Mouse (Mus musculus) mesoderm, embryonic 11.5 days (tissue): ENCODE measurements around the gene Mcts2.
"Not testable (repeated sequence)": the region's sequence is repeated elsewhere in the genome, so short reads cannot be mapped to it uniquely, and the experiment has no call there.

ENCODE experiments used
- DNase-seq: peaks from one replicate; pipeline ENCODE4 v3.0.0-alpha.2; 2012; ENCODE audit warnings: low read depth, low spot score

The Mcts2 gene

DNA sequence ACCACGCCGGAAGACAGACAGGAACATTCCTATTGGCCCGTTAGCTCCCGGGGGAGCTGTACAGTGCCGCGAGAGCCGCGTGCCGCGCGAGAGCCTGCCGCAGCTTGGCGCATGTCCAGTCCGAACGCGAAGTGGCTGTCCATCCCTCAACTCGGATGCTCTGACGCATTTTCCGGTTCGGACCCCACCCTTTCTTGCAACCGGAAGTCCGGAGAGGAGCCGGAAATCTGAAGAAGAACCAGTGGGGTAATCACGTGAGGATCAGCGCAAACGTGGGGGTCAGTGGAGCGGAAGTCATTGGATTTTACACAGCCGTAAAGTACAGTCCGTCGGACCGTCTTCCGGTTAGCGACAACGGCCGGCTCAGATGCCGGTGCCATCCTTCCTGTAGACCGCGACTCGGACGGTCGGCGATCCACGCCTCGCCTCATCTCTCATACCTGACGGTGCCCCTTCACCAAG, at the start of gene Mcts2:
Gene Mcts2, plus strand, starts transcription at position 230 of the 462 bp plus-strand sequence.
- DNase-seq, result peak; percentile 96

DNA sequence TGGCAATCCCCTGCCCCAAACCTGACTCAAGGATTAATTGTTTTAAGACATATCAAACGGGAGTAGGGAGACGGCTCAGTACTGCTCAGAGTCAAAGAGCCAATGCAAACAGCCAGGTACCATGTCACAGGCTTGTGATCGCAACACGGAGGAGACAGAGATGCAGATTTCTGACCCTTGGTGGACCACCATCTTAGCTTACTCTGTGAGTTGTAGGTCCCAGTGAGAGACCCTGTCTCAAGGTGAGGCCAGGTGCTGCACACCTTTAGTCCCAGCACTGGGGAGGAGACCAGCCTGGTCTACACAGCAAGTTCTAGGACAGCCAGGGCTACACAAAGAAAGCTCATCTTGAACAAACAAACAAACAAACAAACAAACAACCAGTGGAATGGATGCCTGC, 49.5 kb upstream of the Mcts2 start:
- DNase-seq, result no peak

DNA sequence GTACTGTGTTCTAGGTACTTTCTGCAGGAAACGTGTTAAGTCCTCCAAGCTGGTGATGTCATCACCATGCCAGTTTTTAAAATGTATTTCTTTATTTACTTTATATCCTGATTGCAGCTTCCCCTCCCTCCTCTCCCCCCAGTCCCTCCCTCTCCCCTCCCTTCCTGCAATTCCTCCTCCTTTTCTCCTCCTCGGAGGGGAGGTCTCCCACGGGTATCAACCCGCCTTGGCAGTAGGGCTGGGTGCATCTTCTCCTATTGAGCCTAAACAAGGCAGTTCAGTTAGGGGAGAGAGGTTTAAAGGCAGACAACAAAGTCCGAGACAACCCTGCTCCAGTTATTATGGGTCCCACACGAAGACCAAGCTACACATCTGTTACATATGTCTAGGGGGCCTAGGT, 48.0 kb upstream of the Mcts2 start:
- no peak for DNase-seq

DNA sequence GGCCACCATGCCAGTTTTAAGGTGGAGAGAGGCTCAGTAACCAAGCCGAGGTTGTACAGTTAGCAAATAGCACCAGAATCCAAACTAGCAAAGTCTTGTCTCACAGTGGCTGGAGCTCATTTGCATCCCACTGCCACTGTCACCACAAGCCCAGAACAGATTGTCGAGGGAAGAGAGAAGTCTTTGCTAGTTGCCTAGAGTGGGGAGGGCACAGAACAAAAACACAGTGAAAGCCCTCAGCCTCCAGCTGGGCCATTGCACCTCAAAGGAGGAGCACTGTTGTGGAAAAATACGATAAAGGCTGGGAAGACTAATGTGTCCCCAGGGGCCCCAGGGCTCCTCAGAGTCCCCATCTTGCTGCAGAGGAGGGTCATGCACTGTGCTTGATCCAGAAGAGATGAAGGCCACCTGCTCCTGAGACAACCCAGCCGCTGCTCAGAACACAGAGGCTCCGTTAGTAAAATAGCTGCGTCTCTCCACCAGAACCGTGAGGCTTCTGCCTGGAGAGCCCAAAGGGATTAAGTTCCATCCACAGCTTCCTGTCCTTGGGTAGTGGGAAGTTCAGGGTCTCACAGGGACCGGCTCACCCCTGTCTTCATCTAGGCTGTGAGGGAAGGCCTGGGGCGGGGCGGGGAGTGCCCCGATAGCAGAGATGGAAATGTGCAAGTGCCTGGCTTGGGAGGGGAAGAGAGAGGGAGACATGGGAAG, 47.3 kb upstream of the Mcts2 start:
- DNase-seq, result no peak

DNA sequence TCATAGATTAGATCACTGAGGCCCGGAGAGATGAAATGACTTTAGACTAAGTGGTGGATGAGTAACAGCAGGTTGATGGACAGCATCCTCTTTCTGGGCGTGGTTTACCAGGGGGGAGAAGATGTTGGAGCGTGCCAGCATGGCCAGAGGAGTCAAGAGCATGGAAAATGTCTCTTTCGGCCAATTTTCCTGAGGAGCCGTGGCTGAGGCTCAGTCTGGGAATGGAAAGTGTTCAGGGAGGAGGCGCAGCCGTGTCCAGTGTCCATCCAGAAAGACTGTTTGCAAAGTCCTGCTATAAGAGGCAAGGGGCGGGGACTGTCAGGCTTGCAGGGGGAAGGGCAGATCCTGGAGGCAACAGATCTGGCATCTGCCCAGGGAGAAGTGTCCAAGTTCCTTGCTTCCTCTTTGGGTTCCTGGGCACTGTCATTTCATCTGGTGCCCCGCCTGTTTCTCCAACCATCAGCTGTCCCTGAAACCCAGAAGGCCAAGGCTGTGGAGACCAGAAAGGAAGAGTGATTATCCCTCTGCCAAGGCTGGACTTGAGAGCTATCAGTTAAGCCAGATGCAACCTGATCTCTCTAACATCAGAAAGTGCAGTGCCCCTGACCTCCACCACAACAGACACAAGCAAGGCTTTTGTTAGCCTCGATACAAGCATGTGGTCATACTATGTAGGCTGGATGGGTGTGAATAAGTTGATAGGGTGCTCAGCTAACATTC, 33.8 kb upstream of the Mcts2 start:
- no peak for DNase-seq

DNA sequence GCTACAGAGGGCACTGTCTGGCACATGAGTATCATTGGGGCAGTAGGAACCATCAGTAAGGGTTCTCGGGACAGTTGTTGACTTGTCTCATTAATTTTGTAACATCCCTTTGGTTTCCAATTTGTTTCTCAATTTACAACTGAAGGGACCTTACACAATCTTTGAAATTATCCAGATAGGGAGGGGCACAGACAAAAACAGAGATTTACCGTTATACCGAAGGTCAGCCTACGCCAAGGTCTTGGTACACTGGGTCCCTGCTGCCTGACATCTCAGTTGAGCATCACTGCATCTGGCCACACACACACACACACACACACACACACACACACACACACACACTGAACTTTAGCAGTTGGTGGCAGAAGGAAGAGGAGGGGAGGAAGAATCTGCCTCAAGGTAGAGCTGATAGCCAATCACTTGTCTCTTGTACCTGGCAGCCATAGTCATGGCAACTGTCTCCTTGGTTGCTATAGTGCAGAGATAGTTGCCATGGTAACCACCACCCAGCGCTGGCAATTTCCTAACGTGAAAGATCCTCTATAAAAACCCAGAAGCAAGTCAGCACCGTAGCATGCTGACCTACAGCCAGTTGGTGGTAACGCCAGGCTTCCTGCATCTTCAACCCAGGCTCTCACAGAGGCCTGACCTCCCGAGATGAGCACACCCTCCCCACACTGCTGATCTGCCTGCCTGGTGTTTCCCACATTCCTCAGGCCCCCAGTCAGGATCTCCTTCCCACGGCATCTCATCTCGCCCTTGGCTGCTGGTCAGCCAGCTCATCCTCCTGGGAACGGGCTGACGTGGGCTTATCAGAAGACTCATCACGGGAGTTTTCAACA, 32.7 kb upstream of the Mcts2 start:
- DNase-seq, result no peak

DNA sequence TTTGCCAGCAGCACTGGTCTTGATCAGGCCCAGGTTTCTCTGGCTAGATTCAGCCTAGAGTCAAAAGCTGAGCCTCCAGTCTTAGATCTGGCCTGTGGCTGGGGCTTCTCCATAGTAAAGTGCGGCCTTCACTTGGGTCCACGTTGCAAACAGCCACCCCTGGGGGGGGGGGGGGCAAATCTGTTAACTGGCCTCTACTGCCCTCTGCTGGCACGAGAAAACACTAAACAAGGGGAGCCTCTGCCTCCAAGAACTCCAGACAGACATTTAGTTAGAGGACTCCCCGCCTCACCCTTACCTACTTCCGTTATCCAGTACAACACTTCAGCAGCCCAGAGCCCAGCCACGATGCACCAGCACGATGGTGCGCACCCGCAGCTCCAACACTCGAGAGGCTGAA, 29.4 kb upstream of the Mcts2 start:
- no peak for DNase-seq

DNA sequence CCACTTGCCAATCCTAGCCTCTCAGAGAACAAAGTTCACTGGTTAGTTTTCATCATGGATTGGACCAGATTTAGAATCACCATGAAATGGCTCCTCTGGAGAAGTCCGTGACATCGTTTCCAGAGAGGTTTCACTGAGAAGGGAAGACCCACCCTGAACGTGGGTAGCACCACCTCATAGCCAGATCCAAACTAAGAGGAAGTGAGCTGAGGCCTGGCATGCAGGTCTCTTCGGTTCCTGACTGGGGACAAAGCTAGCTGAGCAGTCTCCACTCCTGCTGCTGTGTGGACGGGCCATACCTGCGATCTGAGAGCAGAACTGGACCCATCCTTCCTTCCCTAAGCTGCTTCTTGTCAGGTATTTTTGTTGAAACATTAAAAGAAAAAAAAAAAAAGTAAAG, 25.7 kb upstream of the Mcts2 start:
- DNase-seq, result no peak

DNA sequence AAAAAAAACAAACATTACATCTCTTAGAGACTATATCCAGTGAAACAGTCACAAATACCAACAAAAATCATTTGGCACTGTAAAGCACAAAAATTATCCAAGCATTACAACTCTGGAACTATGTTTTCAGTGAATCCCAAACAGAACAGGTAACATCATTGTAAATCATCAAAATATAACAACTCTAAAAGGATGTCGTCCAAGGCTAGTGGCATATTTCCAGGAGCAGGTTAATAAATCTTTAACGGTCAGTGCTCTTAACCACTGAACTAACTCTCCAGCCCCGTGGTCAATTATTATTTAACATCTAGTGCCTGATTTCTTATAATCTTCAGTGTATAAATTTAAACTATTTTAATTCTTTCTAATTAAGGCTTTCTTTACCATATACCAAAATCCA, 20.6 kb upstream of the Mcts2 start:
- DNase-seq, result not testable (repeated sequence)

DNA sequence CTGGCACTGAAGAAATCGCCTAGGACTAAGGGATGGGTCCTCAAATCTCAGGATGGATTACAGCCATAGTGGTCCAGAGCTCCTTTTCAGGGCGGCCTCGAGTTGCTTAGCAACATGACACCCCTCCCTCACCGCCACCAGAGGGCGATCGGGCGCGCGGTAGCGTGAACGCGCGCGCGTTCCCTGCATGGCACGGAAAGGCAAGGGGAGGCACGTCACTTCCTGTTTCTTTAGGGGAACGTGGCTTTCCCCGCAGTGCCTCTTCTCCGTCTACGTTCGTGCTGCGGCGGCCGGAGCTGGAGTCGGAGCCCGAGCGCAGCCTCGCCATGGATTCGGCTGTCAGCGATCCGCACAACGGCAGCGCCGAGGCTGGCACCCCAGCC, 17.6 kb upstream of the Mcts2 start, which contains the start of gene H13:
Gene H13, plus strand, starts transcription at position 206 of the 383 bp plus-strand sequence.
- peak; percentile 99 for DNase-seq

DNA sequence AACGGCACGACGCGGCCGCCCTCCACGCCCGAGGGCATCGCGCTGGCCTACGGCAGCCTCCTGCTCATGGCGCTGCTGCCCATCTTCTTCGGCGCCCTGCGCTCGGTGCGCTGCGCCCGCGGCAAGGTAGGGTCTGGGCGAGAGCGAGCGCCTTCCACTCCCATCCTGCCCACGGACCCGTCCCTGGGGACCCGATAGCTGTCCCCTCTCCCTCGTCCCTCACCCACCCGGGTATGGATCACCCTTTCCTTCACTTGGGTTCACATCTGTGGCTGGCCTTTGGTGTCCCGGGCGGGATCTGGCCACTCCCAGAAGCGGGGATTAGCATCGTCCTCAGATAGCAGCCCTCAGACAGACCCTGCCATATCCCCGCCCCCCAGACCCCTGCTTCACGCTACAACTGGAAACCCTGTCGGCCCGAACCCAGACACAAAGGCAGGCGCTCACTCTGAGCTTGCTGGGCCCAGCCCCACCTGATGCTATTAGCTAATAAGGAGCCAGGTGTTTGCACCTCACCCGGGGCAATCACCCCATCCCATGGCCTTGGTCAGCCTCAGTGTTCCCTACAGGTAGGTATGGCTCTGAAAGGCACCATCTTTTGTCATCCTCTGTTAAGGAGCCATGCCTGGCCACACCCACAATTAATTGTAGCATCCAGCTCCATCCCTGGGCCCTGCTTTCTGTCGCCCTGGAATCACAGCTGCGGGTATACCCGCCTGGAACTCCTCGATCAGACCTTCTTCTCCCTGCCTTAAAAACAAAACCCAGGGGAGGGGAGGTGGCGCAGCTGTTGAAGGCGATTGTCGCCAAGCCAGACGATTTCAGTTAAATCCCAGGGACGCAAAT, 17.0 kb upstream of the Mcts2 start:
- DNase-seq, result peak; percentile 79

DNA sequence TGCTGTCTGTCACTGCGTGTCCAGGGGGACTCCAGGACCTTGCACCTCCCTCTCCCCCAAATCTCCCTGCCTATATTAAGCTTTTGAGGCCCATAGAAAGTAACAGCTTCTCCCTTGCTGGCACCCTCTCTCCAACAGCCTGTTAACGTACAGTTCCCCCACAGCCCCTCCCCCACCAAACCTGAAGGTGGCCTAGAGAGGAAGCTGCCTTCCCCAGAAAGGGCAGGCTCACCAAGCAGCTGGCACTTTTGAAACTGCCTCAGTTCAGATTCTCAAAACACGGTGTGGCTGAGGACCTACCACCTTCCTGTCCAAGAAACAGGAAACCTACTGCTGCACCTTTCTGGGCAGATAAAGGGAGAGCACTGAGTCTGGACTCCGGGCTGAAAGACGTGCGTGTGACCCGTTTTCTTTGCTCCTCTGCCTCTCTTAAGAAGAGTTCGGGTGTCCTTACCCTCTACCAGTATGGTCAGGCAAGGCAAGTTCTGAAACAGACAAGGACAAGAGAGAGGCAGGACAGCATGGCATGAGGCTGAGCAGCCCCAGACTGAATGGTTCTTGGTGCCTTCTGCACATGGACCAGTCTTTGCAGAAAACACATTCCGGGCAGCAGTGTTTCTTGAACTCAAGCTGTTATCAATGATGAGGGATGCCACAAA, 15.7 kb upstream of the Mcts2 start:
- DNase-seq, result no peak

DNA sequence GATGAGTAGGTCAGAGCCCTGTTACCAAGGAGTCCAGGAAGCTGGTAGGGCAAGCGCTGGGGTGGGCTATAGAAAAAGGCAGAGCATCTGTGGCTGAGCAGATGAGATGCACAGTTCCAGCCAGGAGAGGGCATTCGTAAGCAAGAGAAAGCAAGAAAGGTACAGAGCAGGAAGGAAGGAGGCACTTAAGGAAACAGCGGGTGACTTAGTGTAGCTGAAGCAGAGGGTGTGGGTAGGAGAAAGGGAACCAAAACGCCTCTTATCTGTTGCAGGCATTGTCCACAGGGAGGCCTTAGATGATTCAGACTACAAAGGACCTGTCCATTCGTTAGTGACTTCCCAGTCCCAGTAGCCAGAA, 15.2 kb upstream of the Mcts2 start:
- peak; percentile 48 for DNase-seq

DNA sequence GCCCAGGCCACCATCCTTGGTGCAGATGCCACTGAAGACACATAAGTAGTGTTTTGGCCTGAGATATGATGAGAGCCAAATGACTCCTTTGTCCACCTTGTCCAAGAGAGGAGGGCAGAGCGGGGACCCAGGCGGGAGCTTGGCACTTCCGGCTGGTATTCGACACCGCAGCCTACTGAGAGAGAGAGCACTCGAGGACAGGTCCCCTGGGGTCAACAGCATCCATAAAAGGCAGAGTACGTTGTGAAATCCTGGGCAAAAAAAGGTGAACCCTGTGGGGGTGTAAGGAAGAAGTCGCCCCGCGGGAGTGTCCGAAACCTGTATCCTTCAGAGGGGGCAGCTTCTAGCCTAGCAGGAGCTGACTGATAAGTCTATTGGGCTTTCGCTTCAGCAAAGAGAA, 14.7 kb upstream of the Mcts2 start:
- DNase-seq, result no peak

DNA sequence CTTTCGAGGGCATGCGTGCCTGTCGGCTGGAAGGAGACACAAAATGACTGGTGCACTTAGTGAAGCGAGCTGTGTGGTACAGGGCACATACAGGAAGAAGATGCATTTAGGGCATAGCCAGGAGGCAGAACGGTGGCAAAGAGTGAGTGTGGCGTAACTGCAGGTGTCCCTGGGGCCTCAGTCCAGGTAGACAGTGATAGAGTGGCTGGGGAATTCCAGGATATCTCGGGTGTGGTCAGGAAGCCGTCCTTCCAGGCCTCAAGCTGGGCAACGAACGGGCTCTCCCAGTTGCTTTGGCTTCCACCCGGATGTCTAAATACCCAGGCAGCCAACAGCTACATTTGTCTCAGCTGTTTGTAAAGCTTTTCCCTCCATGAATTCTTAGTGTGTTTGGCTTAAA, 12.7 kb upstream of the Mcts2 start:
- no peak for DNase-seq

DNA sequence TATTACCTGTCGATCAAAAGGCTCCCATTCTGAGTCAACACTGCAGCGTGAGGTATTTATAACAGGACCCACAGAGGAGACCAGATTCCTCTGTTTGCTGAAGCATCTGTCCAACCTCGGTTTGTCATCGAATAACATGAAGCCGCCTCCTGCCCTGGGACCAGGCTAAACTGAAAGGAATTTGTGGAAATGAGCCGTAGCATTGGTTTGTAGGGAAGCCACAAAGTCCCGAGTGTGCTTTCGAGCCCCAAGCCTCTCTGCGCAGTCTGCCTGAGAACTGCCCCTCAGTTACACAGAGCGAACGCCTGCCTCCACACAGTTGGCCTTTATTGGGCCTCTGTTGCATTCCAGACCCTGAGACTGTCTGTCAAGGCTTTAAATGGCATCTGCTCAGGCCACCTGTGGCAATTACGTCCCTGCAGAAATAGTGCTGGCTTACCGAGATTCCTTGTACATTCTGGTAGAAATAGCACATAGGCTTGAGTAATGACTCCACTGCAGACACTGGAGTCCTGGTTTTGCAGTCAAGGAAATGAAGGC, 11.5 kb upstream of the Mcts2 start:
- DNase-seq, result no peak

DNA sequence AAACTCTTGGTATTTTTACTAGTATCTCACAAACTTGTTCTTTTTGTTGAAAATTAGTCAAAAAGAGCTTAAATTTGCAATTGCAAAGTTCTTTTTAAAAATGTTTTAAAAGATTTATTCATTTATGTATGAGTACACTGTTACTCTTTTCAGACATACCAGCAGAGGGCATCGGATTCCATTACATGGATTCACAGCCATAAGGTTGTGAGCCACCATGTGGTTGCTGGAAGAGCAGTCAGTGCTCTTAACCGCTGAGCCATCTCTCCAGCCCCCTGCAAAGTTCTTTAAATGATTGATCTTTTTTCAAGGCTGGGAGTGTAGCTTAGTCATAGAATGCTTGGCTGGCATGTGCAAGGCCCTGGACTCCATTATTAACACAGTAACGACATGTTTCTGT, 8.5 kb upstream of the Mcts2 start:
- no peak for DNase-seq

DNA sequence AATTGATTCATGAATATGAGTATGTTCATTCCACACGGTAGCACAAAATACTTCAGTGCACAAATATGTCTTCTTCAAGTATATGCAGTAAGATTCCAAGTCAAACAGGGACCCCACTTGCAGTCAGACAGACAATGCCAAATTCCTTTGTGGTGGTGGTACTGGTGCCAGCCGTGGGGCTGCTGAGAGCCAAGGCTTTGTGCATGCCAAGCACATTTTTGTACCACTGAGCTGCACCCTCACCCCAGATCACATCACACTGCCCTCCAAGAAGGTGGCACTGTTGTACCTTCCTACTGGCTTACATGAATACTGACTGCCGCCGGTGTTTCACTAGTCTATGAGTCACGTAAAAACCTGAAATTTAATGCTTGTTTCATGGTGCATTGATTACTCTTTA, 7.9 kb upstream of the Mcts2 start:
- no peak for DNase-seq

DNA sequence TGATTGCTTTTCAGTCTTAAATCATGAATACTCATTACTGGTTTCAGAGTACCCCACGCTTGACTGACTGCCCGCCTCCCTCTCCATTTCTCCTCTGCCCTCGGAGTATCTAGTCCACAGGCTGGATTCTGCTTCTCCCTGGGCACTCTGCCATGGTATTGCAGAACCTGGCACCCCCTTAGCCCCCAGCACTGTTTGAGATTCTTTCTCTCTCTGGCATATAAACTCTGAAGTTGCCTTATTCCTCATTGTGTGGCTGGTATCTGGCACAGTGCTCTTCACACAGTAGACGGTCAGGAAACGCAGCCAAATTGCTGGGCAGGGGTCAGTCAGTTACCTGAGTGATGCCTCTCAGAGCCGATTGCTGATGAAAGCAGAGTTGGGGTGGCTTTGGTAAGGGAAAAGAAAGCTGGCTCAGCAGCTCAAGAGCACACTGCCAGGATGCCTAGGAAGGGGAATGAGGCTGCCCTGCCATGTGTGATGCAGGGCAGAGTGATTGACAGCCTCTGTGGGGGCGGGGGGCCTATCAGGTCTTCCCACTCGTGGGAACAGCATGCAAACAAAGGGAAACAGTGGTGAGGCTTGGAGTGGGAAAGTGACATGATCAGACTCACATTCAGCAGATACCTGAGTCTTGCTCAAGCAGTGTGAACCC, 7.0 kb upstream of the Mcts2 start:
- DNase-seq, result no peak

DNA sequence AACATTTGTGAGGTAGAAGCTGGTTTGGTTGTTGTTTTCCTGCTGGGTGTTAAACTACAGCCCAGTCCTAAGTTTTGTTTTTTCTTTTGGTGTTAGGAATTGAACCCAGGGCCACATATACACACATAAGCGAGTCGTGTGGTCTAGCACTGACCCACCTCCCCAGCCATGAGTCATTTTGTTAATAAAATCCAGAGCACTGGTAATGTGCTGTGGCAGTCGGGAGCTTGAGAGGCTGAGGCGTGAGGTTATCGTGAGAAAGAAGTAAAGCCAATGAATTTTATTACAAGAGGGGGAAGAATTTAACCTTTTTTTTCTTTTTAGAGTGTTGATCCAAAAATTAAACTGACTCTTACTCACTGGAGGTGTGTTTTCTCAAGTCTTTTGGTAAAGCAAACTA, 3.7 kb upstream of the Mcts2 start:
- DNase-seq, result no peak
